Mouse (Mus musculus) hindbrain, postnatal 0 days (tissue): ENCODE data around the gene Gm45194. TPM values are rescaled to one million over a fixed set of nuclear protein-coding genes. Genes with fewer than 3 reads are reported as not detected.

ENCODE experiments used
- ATAC-seq: fragments of 200-750 bp; cut with Nextera tagmentation; 2 replicates; pipeline ENCODE4 v1.8.0; 2017; ENCODE audit warnings: mild to moderate bottlenecking, moderate TSS enrichment, moderate library complexity
- DNase-seq: peaks from one replicate; pipeline ENCODE4 v3.0.0-alpha.2; 2015; ENCODE audit warnings: low spot score
- H3K27ac ChIP-seq: fragments of 300-500 bp; sonication (generic); 2 replicates; pipeline ENCODE4 v1.5.1; 2014; ENCODE audit warnings: mild to moderate bottlenecking
- H3K27me3 ChIP-seq: fragments of 300-500 bp; sonication (generic); 2 replicates; pipeline ENCODE4 v1.6.1; 2014; ENCODE audit warnings: low read length, mixed read lengths; ENCODE audit not compliant: insufficient read depth
- H3K36me3 ChIP-seq: fragments of 300-500 bp; sonication (generic); 2 replicates; pipeline ENCODE4 v1.6.1; 2014; ENCODE audit warnings: low read length, mixed read lengths; ENCODE audit not compliant: insufficient read depth
- H3K4me1 ChIP-seq: fragments of 300-500 bp; sonication (generic); 2 replicates; pipeline ENCODE4 v1.6.1; 2014; ENCODE audit warnings: antibody characterized with exemption, low read length, mixed read lengths; ENCODE audit not compliant: insufficient read depth
- H3K4me2 ChIP-seq: fragments of 300-500 bp; sonication (generic); 2 replicates; pipeline ENCODE4 v1.6.1; 2014; ENCODE audit warnings: low read depth, mild to moderate bottlenecking, low read length, moderate library complexity, mixed read lengths
- H3K4me3 ChIP-seq: fragments of 300-500 bp; sonication (generic); 2 replicates; pipeline ENCODE4 v1.5.1; 2014; ENCODE audit warnings: low read length
- H3K9ac ChIP-seq: fragments of 300-500 bp; sonication (generic); replicated peaks from 2 replicates; pipeline ENCODE4 v1.6.1; 2014; ENCODE audit warnings: mild to moderate bottlenecking, low read length, moderate library complexity, mixed read lengths
- H3K9me3 ChIP-seq: fragments of 300-500 bp; sonication (generic); 2 replicates; pipeline ENCODE4 v1.6.1; 2016; ENCODE audit warnings: low read length, mixed read lengths
- CTCF ChIP-seq: IDR thresholded peaks from 2 replicates; pipeline ENCODE4 v1.5.1; 2016; ENCODE audit warnings: antibody characterized with exemption, control low read depth, low read depth
- WGBS: fragments of 180-500 bp; shearing (Covaris S2); extraction: QIAGEN DNeasy Blood & Tissue Kit; methylation state at CpG from one replicate; pipeline ENCODE4 v1.1.7; 2014; 5-methylcytosine and 5-hydroxymethylcytosine counted together
- polyA plus RNA-seq: library from polyadenylated mRNA; unstranded; fragments of >200 nt; fragmentation: Nextera tagmentation; extraction: Ambion mirVana; gene quantifications from 2 replicates; pipeline ENCODE4 v1.2.1, GENCODE M21; 2015
- total RNA-seq: library from RNA; depleted of rRNA; stranded (reverse); fragments of >200 nt; gene quantifications from 2 replicates; pipeline ENCODE4 v1.2.3, GENCODE M21; 2014; rRNA removed

Gene Gm45194
- total RNA-seq: 0.47 and 0.84 TPM in 2 replicates
- polyA plus RNA-seq: 0.39 and 0.49 TPM in 2 replicates

- Histone ChIP-seq H3K4me3 (no peak within 1 kb of the TSS), H3K27ac (no peak within 1 kb of the TSS), H3K27me3 (no peaks in the 10 kb centered on the region), H3K4me2 (no peak within 1 kb of the TSS), H3K9ac (no peak within 1 kb of the TSS), H3K9me3 (no peaks in the 10 kb centered on the region), H3K4me1 (no peaks in the 10 kb centered on the region), H3K36me3 (no peaks in the 10 kb centered on the region)
- ATAC-seq (no peak), DNase-seq (no peak)
- TF ChIP-seq CTCF: no peak
- WGBS: 37% methylated on average over 2 of the region's 2 CpGs
Observed at GRCm38 (mm10) chrX:111891089-111891488, at the start of gene Gm45194. Gm45194 (plus strand) TSS chrX:111891389.

DNA sequence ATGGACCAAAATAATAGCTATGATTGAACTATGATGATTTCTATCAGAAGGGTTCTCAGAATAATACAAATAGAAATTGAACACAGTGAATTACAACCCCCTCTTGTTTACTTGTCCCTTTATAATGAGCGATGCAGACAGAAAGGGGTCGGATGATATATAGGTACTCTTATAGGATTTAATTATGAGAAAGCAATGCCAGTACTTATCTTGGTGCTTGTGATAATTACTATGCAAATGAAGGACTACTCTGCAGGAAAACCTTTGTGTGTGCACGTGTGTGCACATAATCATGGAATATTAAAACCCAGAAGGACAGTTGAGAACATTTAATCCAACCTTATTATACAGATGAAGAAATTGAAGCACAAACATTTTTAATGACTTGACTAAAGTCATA lies 35.3 kb upstream of the Gm45194 start:
- Histone ChIP-seq H3K9ac (no peak overlapping the region), H3K4me3 (no peak overlapping the region), H3K36me3 (no peaks in the 10 kb centered on the region), H3K4me1 (no peaks in the 10 kb centered on the region), H3K27ac (no peak overlapping the region), H3K27me3 (no peaks in the 10 kb centered on the region), H3K9me3 (no peaks in the 10 kb centered on the region), H3K4me2 (no peak overlapping the region)
- DNase-seq (no peak), ATAC-seq (no peak)
- no peak for TF ChIP-seq CTCF
- 46% methylated on average over 3 of the region's 3 CpGs for WGBS

DNA sequence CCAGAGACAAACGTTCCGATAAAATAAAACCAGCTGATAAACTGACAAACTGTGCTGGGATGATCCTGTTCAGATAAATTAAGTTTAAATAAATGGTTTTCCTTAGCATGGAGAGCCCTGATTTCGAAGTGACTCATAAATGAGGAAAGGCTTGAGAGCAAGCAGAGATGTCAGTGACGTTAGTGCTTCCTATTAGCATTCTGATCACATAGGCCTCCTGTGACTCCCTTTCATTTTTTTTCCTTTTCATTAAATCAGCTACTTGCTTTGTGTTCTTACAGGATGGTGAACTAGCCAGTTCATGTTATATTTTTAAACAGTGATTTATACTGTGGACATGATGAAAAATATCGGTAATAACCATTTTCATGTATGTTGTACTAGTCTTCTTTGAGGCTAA lies 9.9 kb upstream of the Gm45194 start:
- no peaks in the 10 kb centered on the region for H3K36me3 ChIP-seq
- H3K27ac ChIP-seq: no peak overlapping the region
- TF ChIP-seq CTCF: no peak
- WGBS: 69% methylated on average over 5 of the region's 5 CpGs
- H3K4me2 ChIP-seq: no peak overlapping the region
- DNase-seq (peak; percentile 18), ATAC-seq (no peak)
- no peaks in the 10 kb centered on the region for H3K27me3 ChIP-seq
- no peak overlapping the region for H3K4me3 ChIP-seq
- H3K9ac ChIP-seq: no peak overlapping the region
- no peaks in the 10 kb centered on the region for H3K9me3 ChIP-seq
- H3K4me1 ChIP-seq: no peaks in the 10 kb centered on the region

DNA sequence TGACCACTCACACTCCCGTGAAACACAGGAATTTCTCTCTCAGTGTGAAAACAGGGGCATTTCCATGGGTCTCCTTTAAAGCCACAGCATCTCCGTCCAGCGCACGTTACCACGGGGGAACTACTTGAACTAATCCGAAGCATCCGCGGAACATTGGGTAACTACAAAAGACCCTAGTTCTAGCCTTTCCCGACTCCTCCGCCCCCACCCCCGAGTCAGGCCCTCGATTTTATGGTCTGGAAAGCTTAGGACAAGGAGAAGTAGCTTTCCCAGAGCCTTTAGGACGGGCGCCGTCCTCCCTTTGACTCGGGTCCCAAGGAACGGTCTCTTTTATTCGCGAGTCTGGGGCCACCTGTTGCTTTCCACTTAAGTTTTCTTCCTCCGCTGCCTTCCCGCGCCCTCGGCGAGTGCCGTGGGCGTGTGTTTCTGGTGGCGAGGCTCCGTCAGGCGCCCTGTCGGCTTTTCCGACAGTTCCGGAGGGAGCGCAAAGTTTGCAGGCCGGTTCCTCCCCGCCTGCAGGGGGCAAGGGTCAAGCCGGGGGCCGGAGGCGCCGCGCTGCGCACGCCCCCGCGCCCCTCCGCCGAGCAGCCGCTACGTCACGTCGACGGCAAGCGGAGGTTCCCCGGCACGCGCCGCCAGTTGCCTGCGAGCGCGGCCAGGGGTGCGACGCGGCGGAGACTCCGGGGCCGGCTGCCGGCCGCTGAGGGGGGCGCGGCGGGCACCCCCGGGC lies 3.3 kb downstream of the Gm45194 start:
- no peaks in the 10 kb centered on the region for H3K27me3 ChIP-seq
- H3K9ac ChIP-seq: peak overlapping the region; percentile 33
- peak overlapping the region; percentile 64 for H3K4me2 ChIP-seq
- no peak for TF ChIP-seq CTCF
- no peaks in the 10 kb centered on the region for H3K4me1 ChIP-seq
- H3K9me3 ChIP-seq: no peaks in the 10 kb centered on the region
- 26% methylated on average over 52 of the region's 71 CpGs for WGBS
- H3K4me3 ChIP-seq: peak overlapping the region; percentile 45
- no peaks in the 10 kb centered on the region for H3K36me3 ChIP-seq
- H3K27ac ChIP-seq: no peak overlapping the region
- peak; percentile 18 for DNase-seq
- ATAC-seq: peak; percentile 61

DNA sequence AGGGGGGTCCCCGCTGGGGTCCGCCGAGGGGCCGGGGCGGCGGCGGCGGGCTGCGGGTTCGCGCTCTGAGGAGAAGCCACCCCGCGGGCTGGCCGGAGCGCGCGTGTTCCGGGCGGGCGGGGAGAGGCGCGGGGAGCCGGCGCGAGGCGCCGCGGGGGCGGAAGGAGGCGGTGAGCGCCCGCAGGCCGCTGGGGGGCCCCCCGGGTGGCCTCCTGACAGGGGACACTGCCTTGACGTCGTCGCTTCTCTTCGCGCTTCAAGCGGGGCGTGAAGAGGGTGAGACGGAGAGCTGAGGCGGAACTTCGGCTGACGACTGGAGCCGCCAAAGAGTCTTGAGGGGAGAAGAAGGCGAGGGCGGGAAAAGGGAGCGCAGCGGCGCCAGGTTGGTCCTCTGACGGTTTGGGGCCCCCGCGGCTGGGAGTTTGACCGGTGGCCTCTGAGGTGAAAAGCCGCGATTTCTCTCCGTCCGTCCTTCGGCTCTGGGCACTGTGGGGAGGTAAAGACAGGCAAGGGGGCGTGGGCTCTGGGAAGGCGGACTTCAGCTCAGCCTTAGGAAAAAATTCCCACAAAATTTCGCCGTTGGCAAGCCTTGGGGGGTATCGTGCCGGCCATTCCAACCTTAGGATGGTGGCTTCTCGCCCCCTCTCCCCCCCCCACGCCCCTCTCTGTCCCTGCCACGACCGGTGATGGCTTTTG lies 4.0 kb downstream of the Gm45194 start:
- Histone ChIP-seq H3K9me3 (no peaks in the 10 kb centered on the region), H3K36me3 (no peaks in the 10 kb centered on the region), H3K4me3 (peak overlapping the region; percentile 45), H3K4me1 (no peaks in the 10 kb centered on the region), H3K27ac (no peak overlapping the region), H3K4me2 (peak overlapping the region; percentile 64), H3K27me3 (no peaks in the 10 kb centered on the region), H3K9ac (peak overlapping the region; percentile 33)
- DNase-seq (peak; percentile 2), ATAC-seq (peak; percentile 49)
- no peak for TF ChIP-seq CTCF
- WGBS: 38% methylated on average over 48 of the region's 70 CpGs

GRCm38 (mm10) chrX:111917422-111917821 lies 26.2 kb downstream of the Gm45194 start:
- no peak overlapping the region for H3K4me3 ChIP-seq
- H3K27me3 ChIP-seq: no peaks in the 10 kb centered on the region
- no peak overlapping the region for H3K27ac ChIP-seq
- ATAC-seq (no peak), DNase-seq (no peak)
- TF ChIP-seq CTCF: no peak
- H3K36me3 ChIP-seq: no peaks in the 10 kb centered on the region
- H3K4me2 ChIP-seq: no peak overlapping the region
- H3K4me1 ChIP-seq: no peaks in the 10 kb centered on the region
- H3K9me3 ChIP-seq: no peaks in the 10 kb centered on the region
- no peak overlapping the region for H3K9ac ChIP-seq

DNA sequence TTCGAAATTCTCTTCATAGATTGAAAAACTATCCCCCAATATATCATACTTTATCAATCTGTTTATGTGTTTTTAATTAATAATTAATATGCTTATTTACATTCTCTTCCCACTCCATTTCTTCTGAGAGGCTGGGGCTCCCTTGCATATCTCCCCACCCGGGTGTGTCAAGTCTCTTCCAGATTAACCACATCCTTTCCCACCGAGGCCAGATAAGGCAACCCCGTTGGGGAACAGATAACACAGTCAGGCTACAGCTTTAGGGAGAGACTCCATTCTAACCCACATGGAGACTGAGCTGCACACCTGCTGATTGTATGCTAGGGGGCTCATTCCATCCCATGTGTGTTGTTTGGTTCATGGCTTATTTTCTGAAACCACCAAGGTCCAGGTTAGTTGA lies 69.7 kb downstream of the Gm45194 start:
- H3K4me3 ChIP-seq: no peak overlapping the region
- H3K36me3 ChIP-seq: no peaks in the 10 kb centered on the region
- no peaks in the 10 kb centered on the region for H3K27me3 ChIP-seq
- DNase-seq (no peak), ATAC-seq (no peak)
- no peak overlapping the region for H3K9ac ChIP-seq
- H3K4me1 ChIP-seq: no peaks in the 10 kb centered on the region
- no peak for TF ChIP-seq CTCF
- no peak overlapping the region for H3K27ac ChIP-seq
- no peaks in the 10 kb centered on the region for H3K9me3 ChIP-seq
- 74% methylated on average over 4 of the region's 4 CpGs for WGBS
- H3K4me2 ChIP-seq: no peak overlapping the region
